Mouse (Mus musculus) spleen, adult 2 months (tissue): Measurements from ENCODE around the gene Tnfrsf13b.

Experiments used
- CTCF ChIP-seq: fragments of 200-500 bp; IDR thresholded peaks from 2 replicates; pipeline ENCODE4 v1.5.1; 2011; ENCODE audit warnings: mild to moderate bottlenecking, inconsistent platforms; ENCODE audit not compliant: insufficient read depth, insufficient read length, insufficient replicate concordance; ENCODE audit errors: extremely low read depth
- POLR2A ChIP-seq: fragments of 200-500 bp; IDR thresholded peaks from 2 replicates; pipeline ENCODE4 v1.6.1; 2011; ENCODE audit warnings: low read depth, low read length, inconsistent platforms

DNA sequence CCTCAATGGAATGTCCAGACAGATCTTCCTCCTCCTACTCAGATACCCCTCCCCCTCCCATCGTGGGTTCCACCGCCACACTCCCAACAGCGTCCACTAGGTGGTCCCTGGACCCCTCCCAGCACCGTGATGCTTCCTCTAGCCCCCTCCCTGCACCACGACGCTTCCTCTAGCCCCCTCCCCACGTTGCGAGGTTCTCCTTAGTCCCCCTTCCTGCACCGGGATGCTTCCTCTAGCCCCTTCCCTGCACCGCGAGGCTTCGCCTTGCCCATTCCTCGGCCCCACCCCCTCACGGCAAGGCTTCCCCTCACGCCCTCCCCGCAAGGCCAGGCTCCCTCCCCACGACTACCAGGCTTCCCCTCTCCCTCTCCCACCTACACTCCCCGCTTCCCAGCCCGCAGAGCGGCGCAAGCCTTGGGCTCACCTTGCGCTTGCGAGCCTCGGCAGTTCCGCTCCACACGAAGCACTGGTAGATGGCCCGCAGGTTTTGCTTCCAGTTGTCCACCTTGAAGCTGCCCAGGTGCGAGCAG, 47.8 kb downstream of the Tnfrsf13b start:
- TF ChIP-seq CTCF (no peak), POLR2A (no peak)
